Comparison of ENCODE assay signal across 15 mouse cellular contexts in the genomic region with DNA sequence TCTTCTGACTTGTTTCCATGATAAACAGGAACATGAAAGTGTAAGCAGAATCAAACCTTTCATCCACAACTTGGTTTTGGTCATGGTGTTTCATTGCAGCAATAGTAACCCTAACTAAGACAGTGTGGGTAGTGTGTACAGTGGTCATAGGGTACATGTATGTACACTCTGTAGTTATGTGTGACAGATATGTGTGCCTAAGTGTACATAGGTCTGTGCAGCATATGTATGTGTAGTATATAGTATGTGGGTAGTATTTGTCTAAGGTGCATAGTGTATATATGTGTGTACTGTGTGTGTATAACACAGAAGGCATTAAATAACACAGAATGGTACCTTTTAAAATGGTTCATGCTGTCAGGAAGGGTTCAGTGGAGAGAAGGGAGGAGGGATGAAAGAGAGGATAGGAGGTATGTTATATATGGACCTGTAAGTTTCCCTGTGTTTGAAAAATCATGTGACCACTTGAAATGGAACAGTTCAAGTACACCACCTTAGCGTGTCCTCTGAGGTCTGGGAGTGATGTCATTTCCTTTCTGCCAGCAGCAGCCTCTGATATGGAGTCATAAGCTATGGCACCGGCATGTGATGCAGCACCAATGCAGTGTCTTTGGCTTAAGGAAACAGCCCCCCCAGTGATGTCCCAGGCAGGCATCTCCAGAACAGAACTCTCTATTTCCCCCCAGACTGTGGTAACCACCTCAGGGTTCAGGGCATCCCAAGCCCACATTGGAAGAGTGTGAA. TPM values are rescaled to one million over a fixed set of nuclear protein-coding genes. Genes with fewer than 3 reads are reported as not detected.
DNase-seq lines count a peak whose midpoint lies in the region; ATAC-seq and TF ChIP-seq lines count a peak whose summit lies in the region.
"Had no signal": no experiment of that assay in that cellular context is flagged by ENCODE, and none has a peak within 500 bp of the region (broad histone marks: within the 10 kb centered on the region; RNA-seq: fewer than 3 reads in every experiment).

No protein-coding gene starts in this region.

- no peak for DNase-seq in lung, postnatal 0 days (ENCODE audit: low spot score)
- DNase-seq in lung, adult 18-20 months, result no peak
- DNase-seq in embryonic facial prominence, embryonic 14.5 days (ENCODE audit: low spot score), result no peak
- DNase-seq in adrenal gland, adult (ENCODE audit: inconsistent age in 2 of 2, low spot score in 1 of 2), result no peak
- no peak for DNase-seq in right cerebral cortex, postnatal 25 days
- DNase-seq in left cerebral cortex, adult 8-10 months (ENCODE audit: low spot score in 2 of 2), result no peak
- DNase-seq: cerebellum, adult 18-20 months; heart, adult 18-20 months; heart, postnatal 10 days; kidney, adult 8-10 months had no signal

- no peaks in the 10 kb centered on the region for H3K4me1 ChIP-seq in lung, postnatal 0 days (ENCODE audit: insufficient read depth, low read depth, low read length)
- no peaks in the 10 kb centered on the region for H3K4me1 ChIP-seq in embryonic facial prominence, embryonic 14.5 days (ENCODE audit: control insufficient read depth, insufficient read depth, low read length)

- H3K9me3 ChIP-seq in lung, postnatal 0 days (ENCODE audit: low read length), result no peaks in the 10 kb centered on the region
- H3K9me3 ChIP-seq in embryonic facial prominence, embryonic 14.5 days (ENCODE audit: control insufficient read depth, low read length), result no peaks in the 10 kb centered on the region
- H3K9me3 ChIP-seq: forebrain, embryonic 12.5 days had no signal

- no peak overlapping the region for H3K4me2 ChIP-seq in lung, postnatal 0 days (replicated peaks; ENCODE audit: low read depth, low read length)
- no peak overlapping the region for H3K4me2 ChIP-seq in embryonic facial prominence, embryonic 14.5 days (ENCODE audit: low read depth, low read length)
- H3K4me2 ChIP-seq: forebrain, embryonic 12.5 days had no signal

- H3K27me3 ChIP-seq in lung, postnatal 0 days (replicated peaks; ENCODE audit: insufficient read depth, low read length), result no peaks in the 10 kb centered on the region
- no peaks in the 10 kb centered on the region for H3K27me3 ChIP-seq in embryonic facial prominence, embryonic 14.5 days (replicated peaks; ENCODE audit: control insufficient read depth, insufficient read depth, low read length)
- H3K27me3 ChIP-seq: forebrain, embryonic 12.5 days had no signal

- TF ChIP-seq CTCF in lung, postnatal 0 days (IDR thresholded peaks at IDR 0.05), result no peak

- no peak for TF ChIP-seq EP300 in lung, postnatal 0 days (IDR thresholded peaks at IDR 0.05)

- H3K27ac ChIP-seq in lung, postnatal 0 days (ENCODE audit: low read length), result no peak overlapping the region
- H3K27ac ChIP-seq in embryonic facial prominence, embryonic 14.5 days (replicated peaks; ENCODE audit: low read depth, low read length), result no peak overlapping the region
- H3K27ac ChIP-seq: forebrain, embryonic 12.5 days; hindbrain, postnatal 0 days; liver, embryonic 14.5 days had no signal

- no peak overlapping the region for H3K9ac ChIP-seq in lung, postnatal 0 days (replicated peaks; ENCODE audit: low read depth)
- H3K9ac ChIP-seq in embryonic facial prominence, embryonic 14.5 days (ENCODE audit: low read depth, low read length), result no peak overlapping the region
- H3K9ac ChIP-seq: forebrain, embryonic 12.5 days; liver, embryonic 14.5 days had no signal

- no peaks in the 10 kb centered on the region for H3K36me3 ChIP-seq in lung, postnatal 0 days (ENCODE audit: insufficient read depth, low read length)
- no peaks in the 10 kb centered on the region for H3K36me3 ChIP-seq in embryonic facial prominence, embryonic 14.5 days (ENCODE audit: control insufficient read depth, insufficient read depth, low read length)
- H3K36me3 ChIP-seq: forebrain, embryonic 12.5 days had no signal

- WGBS in lung, postnatal 0 days, result 58% methylated on average over 2 of the region's 2 CpGs
- 75% methylated on average over 2 of the region's 2 CpGs for WGBS in embryonic facial prominence, embryonic 14.5 days

- H3K4me3 ChIP-seq in lung, postnatal 0 days (ENCODE audit: low read depth, low read length), result no peak overlapping the region
- no peak overlapping the region for H3K4me3 ChIP-seq in embryonic facial prominence, embryonic 14.5 days (ENCODE audit: low read depth, low read length)
- H3K4me3 ChIP-seq: forebrain, embryonic 12.5 days had no signal

- peak; percentile 34 for ATAC-seq in lung, postnatal 0 days
- peak; percentile 74 for ATAC-seq in CD4-positive, CD25-positive, alpha-beta regulatory T cell, adult 4 months
- 0 out of 2 replicates have a peak, but pooled peaks have one; percentile 57 for ATAC-seq in embryonic facial prominence, embryonic 14.5 days (ENCODE audit: low read depth)
- peak; percentile 38; the same call in 1 of the 2 replicates for ATAC-seq in megakaryocyte-erythroid progenitor cell, adult 5-6 weeks (replicated peaks; ENCODE audit: low FRiP score, low TSS enrichment, poor library complexity, severe bottlenecking)

RNA-seq across cellular contexts. Expression of gene Lyst, which starts 52.8 kb away (rescaled TPM):
- 7.1 and 7.8 TPM in 2 replicates for polyA plus RNA-seq in lung, postnatal 0 days (2015; fragmentation: Nextera tagmentation; extraction: Ambion mirVana)
- 10 to 100 TPM in 1 of 2 experiments, 1 to 10 TPM in 1; 9.0 to 10.5 TPM for polyA plus RNA-seq in CD4-positive, CD25-positive, alpha-beta regulatory T cell, adult 4 months (2017; shearing (Covaris generic))
- 4.5 and 6.2 TPM in 2 replicates for polyA plus RNA-seq in embryonic facial prominence, embryonic 14.5 days (2014; fragmentation: Nextera tagmentation; extraction: Ambion mirVana)
- total RNA-seq in megakaryocyte-erythroid progenitor cell, adult 5-6 weeks (2014; fragmentation: Nextera tagmentation), result 19.3 and 24.9 TPM in 2 replicates
- 10.1 TPM in 2 replicates for total RNA-seq in megakaryocyte-erythroid progenitor cell, adult 5-6 weeks (2017)
- total RNA-seq in left cerebral cortex, adult 8-10 months (2022), result 10 to 100 TPM; 54.0 to 66.9 (median 61.0) TPM
